Mouse (Mus musculus): ENCODE results near the gene Pank4. TPM values are rescaled to one million over a fixed set of nuclear protein-coding genes. Genes with fewer than 3 reads are reported as not detected.
A peak's percentile ranks its signal among the peaks of the same experiment; 100 is the strongest.

The Pank4 gene
- total RNA-seq, 2 experiments from 2014 or later = 40.9 to 42.8 TPM

DNA sequence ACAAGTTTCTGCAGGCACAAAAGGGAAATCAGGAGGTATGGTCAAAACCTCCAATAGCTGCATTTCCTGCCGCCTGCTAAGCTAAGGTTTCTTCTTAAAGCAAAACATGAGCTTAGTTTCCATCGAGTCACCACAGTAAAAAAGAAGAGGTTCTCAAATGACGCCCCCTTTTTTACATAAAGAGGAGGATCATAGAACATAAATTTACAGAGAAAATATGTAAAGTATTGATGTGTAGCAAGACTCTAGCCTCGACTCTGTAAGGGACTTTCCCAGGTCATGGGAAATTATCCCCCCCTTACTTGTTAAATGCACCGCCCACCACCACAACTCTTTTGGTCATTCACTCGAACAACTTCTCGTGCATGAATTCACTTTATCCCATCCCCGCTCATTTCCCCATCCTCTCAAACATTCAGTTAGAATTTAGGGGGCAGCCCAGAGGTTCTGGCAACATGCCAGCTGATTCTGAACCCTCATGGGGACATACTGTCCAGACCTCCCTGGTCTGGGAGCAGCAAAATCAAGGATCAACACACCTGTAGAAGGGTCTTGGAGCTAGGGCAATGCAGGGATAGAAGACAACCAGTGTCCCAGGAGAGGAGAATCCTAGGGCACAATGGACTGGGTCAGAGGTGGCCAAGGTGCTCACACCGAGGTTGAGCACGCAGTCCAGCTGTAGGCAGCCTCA, 21.1 kb upstream of the Pank4 start:
- intact Hi-C loops (cut with DNase I) = no loop called here
- no peak for DNase-seq

GRCm38 (mm10) chr4:154943323-154944039, 20.4 kb upstream of the Pank4 start:
- DNase-seq = no peak

GRCm38 (mm10) chr4:154944121-154944590, 19.8 kb upstream of the Pank4 start:
- peak; percentile 72 to 74 for DNase-seq
- intact Hi-C loops (cut with DNase I) = loop anchor here (1.0 to 2.0 kb wide), 4 partner anchors 17 to 67 kb away; no protein-coding TSS in a partner anchor

More at GRCm38 (mm10) chr4:154943323-154944039, 20.4 kb upstream of the Pank4 start:
- intact Hi-C loops (cut with DNase I) = loop anchor here (1.0 to 2.0 kb wide), 4 partner anchors 16 to 67 kb away; no protein-coding TSS in a partner anchor

DNA sequence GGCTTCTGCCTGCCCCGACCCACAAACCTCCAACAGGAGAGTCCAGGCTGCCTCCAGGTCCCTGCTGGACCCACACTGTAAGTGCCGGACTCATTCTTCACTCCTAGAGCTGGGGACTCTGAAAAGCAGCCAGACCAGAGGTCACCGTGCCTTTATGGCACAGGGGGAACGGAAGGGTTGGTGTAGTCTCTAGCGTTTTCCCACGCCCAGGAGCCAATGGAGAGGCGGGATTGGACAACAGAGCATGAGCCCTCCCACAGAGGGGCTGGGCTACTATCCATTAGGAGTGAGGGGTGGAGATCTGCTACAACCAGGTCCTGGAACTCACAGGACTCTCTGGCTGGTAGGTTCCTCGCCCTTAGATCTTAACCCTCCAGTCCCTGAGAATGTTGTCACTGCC, 17.6 kb upstream of the Pank4 start:
- intact Hi-C loops (cut with DNase I) = no loop called here
- peak; percentile 47 to 55 for DNase-seq

DNA sequence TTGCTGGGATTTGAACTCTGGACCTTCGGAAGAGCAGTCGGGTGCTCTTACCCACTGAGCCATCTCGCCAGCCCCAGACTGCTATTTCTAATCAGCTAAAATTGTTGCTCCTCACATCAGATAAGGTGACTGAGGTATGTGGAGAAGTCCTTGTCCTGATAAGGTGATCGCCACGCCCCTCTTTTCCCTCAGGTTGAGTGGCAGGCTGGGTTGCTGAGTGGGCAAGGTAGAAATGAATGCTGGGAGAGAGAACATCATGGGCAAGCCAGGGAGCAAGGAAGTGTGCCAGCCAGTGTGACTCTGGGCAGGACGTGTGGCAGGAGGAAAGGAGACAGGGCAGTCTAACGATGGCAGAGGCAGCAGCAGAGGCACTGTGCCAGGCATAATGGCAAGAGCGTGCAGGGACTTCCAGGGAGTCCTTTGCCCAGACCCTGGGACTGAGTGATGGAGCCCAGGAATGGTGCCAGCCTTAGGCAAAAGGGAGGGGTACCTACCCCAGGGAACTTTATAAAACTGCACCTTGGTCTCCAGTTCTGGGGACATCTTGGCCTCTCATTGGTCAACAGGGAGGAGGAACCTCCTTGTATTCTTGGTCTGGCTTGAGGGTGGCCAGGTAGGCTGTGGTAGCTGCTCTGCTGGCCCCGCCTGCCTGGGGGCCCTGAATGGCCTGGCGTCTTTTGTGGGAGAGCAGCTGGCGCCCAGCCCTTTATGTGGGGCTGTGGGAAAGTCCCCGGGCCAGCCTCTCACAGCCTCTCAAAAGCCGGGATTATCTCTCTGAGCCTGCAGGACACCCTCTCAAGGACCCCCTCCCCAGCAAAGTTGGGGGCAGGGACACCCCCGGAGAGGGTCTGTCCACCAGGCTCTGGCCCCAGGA, 15.6 kb upstream of the Pank4 start:
- intact Hi-C loops (cut with DNase I) = no loop called here
- no peak for DNase-seq

GRCm38 (mm10) chr4:154948940-154949588, 14.9 kb upstream of the Pank4 start:
- intact Hi-C loops (cut with DNase I) = no loop called here
- no peak for DNase-seq

- no peak for DNase-seq
- intact Hi-C loops (cut with DNase I) = no loop called here
Measured at GRCm38 (mm10) chr4:154949589-154949982, 14.3 kb upstream of the Pank4 start.

DNA sequence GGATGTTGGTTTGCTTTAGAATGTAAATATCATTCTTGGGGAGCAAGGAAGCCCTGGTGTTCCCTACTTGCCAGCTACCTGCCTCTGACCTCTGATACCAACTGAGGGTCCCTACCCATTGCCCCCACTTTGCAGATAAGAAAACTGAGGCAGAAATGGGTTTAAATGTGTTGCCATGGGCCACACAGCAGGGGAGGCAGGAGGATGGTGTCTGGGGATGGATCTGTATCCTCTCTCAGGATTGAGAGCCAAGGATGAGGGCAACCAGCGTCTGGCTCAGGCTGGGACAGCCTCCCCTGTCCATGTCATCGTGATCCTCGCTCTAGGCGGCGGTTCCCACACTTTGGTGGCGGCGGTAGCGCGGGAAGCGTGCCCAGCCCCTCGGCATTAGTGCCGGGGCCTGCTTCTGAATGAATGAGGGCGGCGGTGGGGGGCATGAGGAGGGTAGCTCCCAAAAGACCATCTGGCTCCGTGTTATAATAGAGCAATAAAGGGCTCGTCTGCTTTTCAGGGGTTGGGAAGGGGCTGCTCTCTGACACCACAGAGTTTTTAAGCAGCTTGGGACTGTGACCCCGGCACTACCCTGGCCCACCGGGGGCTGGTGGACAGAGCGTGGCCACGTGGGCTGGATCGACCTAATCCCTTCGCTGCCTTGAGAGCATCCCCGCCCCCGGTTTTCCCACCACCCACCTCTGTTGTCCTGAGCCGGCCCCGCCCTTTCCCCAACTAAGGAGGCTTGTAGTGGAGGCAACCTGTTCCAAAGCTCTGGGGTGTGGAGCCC, 11.3 kb upstream of the Pank4 start:
- intact Hi-C loops (cut with DNase I) = no loop called here
- DNase-seq = no peak

- intact Hi-C loops (cut with DNase I) = no loop called here
Measured at GRCm38 (mm10) chr4:154956604-154957003, 7.3 kb upstream of the Pank4 start.

GRCm38 (mm10) chr4:154957289-154957993, 6.5 kb upstream of the Pank4 start:
- intact Hi-C loops (cut with DNase I) = no loop called here
- DNase-seq = no peak

More at GRCm38 (mm10) chr4:154956604-154957003, 7.3 kb upstream of the Pank4 start:
- no peak for DNase-seq

DNA sequence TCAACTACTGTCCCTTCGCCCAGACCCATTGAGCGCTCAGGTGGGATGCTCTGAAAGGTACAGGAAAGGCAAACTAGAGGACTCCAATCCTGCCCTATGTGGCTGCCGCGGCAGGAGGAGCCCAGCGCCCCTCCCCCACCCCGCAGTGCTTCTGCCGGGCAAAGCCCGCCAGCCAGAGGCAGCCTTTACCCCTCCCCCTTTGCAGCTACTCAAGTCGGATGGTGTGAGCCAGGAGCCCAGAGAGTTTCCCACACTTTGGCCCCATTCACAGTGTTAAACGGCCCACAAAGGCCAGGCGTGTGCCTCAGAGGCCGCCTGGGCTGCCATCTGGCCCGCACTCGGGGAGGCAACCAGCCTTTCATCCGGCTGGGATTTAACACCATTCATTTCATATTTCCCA, 5.8 kb upstream of the Pank4 start:
- no peak for DNase-seq
- intact Hi-C loops (cut with DNase I) = no loop called here

- DNase-seq = no peak
- intact Hi-C loops (cut with DNase I) = no loop called here
Measured at GRCm38 (mm10) chr4:154958621-154959020, 5.3 kb upstream of the Pank4 start.

- intact Hi-C loops (cut with DNase I) = loop anchor here (5.0 to 10.0 kb wide), 3 partner anchors 83 to 295 kb away; partner anchors contain the start of gene Pex10
Measured at GRCm38 (mm10) chr4:154960021-154960689, 3.8 kb upstream of the Pank4 start.

GRCm38 (mm10) chr4:154960690-154961225, 3.2 kb upstream of the Pank4 start, which contains the start of gene Hes5:
Hes5 (plus strand) TSS chr4:154960923.
- DNase-seq = peak in 1 of 2 experiments; percentile 27
- intact Hi-C loops (cut with DNase I) = loop anchor here (5.0 to 10.0 kb wide), 3 partner anchors 83 to 294 kb away; partner anchors contain the start of gene Pex10

More at GRCm38 (mm10) chr4:154960021-154960689, 3.8 kb upstream of the Pank4 start:
- DNase-seq = no peak

- peak; percentile 42 to 54 for DNase-seq
- intact Hi-C loops (cut with DNase I) = loop anchor here (5.0 to 10.0 kb wide), 3 partner anchors 84 to 294 kb away; partner anchors contain the start of gene Pex10
Measured at GRCm38 (mm10) chr4:154961226-154961738, 2.6 kb upstream of the Pank4 start.

GRCm38 (mm10) chr4:154961911-154962310, 2.0 kb upstream of the Pank4 start:
- intact Hi-C loops (cut with DNase I) = loop anchor here (2.0 to 10.0 kb wide), 4 partner anchors 17 to 293 kb away; partner anchors contain the start of gene Pex10
- DNase-seq = peak in 1 of 2 experiments; percentile 28

- no peak for DNase-seq
- intact Hi-C loops (cut with DNase I) = loop anchor here (2.0 to 10.0 kb wide), 4 partner anchors 18 to 292 kb away; partner anchors contain the start of gene Pex10
Measured at GRCm38 (mm10) chr4:154962683-154963082, 1.2 kb upstream of the Pank4 start.

Measured in heart, postnatal 36 days (tissue).